Mouse (Mus musculus): ENCODE data around the gene Ttc7.

DNA sequence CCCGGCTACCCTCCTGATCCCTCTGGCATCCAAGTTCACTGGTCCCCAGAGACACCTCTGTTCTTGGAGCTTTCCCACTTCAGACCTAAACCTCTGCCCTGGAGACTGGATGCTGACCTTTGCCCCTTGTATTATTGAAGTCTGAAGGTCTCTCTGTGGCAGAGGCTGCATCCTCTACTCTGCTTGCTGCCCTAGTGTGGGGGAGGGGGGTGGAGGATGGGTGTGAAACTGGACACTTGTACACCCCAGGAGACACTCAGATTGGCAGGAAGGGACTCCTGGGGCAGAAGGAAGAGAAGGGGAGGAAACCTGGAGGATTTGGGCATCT, 70.2 kb downstream of the Ttc7 start:
- no peak for TF ChIP-seq POLR2AphosphoS5 (IDR thresholded peaks at IDR 0.05; ENCODE audit: borderline replicate concordance, low read depth, low read length)
- no peak for TF ChIP-seq CTCF (IDR thresholded peaks at IDR 0.05 in 2 of 3, conservative IDR thresholded peaks at IDR 0.05 in 1 of 3; ENCODE audit: control insufficient read depth in 1 of 3, insufficient read depth in 1 of 3, low read depth in 2 of 3, low read length in 3 of 3, poor library complexity in 1 of 3, severe bottlenecking in 1 of 3)
- TF ChIP-seq USF1 (IDR thresholded peaks at IDR 0.05; ENCODE audit: low read depth, low read length) = no peak

Measured in MEL (cell line).